Mouse (Mus musculus): Measurements from ENCODE around the gene Stk32c. TPM values are rescaled to one million over a fixed set of nuclear protein-coding genes. Genes with fewer than 3 reads are reported as not detected.

The Stk32c gene
- total RNA-seq, 2 experiments from 2014 or later, result 2.8 to 4.6 TPM

GRCm38 (mm10) chr7:139230241-139230640 is 17.1 kb upstream of the Stk32c start:
- intact Hi-C loops (cut with DNase I), result loop anchor here (5.0 kb wide), 1 partner anchor 157 kb away; the partner anchor contains the start of gene Inpp5a
- DNase-seq, result no peak

GRCm38 (mm10) chr7:139229837-139230236 is 16.7 kb upstream of the Stk32c start:
- intact Hi-C loops (cut with DNase I), result loop anchor here (5.0 kb wide), 1 partner anchor 157 kb away; the partner anchor contains the start of gene Inpp5a
- DNase-seq, result no peak

- peak; percentile 64 to 66 for DNase-seq
- intact Hi-C loops (cut with DNase I), result no loop called here
Measured at GRCm38 (mm10) chr7:139228447-139229171, 15.5 kb upstream of the Stk32c start.

- intact Hi-C loops (cut with DNase I), result no loop called here
- DNase-seq, result no peak
Measured at GRCm38 (mm10) chr7:139226416-139226815, 13.3 kb upstream of the Stk32c start.

- intact Hi-C loops (cut with DNase I), result no loop called here
- peak in 1 of 2 experiments; percentile 56 for DNase-seq
Measured at GRCm38 (mm10) chr7:139224725-139225124, 11.6 kb upstream of the Stk32c start.

- no peak for DNase-seq
- intact Hi-C loops (cut with DNase I), result no loop called here
Measured at GRCm38 (mm10) chr7:139224070-139224469, 11.0 kb upstream of the Stk32c start.

- intact Hi-C loops (cut with DNase I), result no loop called here
- DNase-seq, result no peak
Measured at GRCm38 (mm10) chr7:139222341-139222740, 9.2 kb upstream of the Stk32c start.

GRCm38 (mm10) chr7:139221856-139222255 is 8.7 kb upstream of the Stk32c start:
- intact Hi-C loops (cut with DNase I), result no loop called here
- DNase-seq, result no peak

GRCm38 (mm10) chr7:139221072-139221471 is 8.0 kb upstream of the Stk32c start:
- no peak for DNase-seq
- intact Hi-C loops (cut with DNase I), result no loop called here

- intact Hi-C loops (cut with DNase I), result no loop called here
- DNase-seq, result peak in 1 of 2 experiments; percentile 53
Measured at GRCm38 (mm10) chr7:139220303-139220702, 7.2 kb upstream of the Stk32c start.

GRCm38 (mm10) chr7:139219486-139219885 is 6.4 kb upstream of the Stk32c start:
- no peak for DNase-seq
- intact Hi-C loops (cut with DNase I), result no loop called here

- intact Hi-C loops (cut with DNase I), result no loop called here
- peak; percentile 66 to 68 for DNase-seq
Measured at GRCm38 (mm10) chr7:139218641-139219415, 5.7 kb upstream of the Stk32c start.

GRCm38 (mm10) chr7:139217046-139217445 is 3.9 kb upstream of the Stk32c start:
- intact Hi-C loops (cut with DNase I), result no loop called here
- no peak for DNase-seq

GRCm38 (mm10) chr7:139216464-139216863 is 3.4 kb upstream of the Stk32c start:
- peak; percentile 37 to 58 for DNase-seq
- intact Hi-C loops (cut with DNase I), result no loop called here

GRCm38 (mm10) chr7:139215946-139216345 is 2.8 kb upstream of the Stk32c start:
- intact Hi-C loops (cut with DNase I), result no loop called here
- DNase-seq, result no peak

- DNase-seq, result no peak
- intact Hi-C loops (cut with DNase I), result no loop called here
Measured at GRCm38 (mm10) chr7:139215516-139215915, 2.4 kb upstream of the Stk32c start.

GRCm38 (mm10) chr7:139214596-139215340 is 1.7 kb upstream of the Stk32c start:
- no peak for DNase-seq
- intact Hi-C loops (cut with DNase I), result no loop called here

GRCm38 (mm10) chr7:139214160-139214559 is 1.1 kb upstream of the Stk32c start:
- DNase-seq, result no peak
- intact Hi-C loops (cut with DNase I), result no loop called here

- intact Hi-C loops (cut with DNase I), result no loop called here
- DNase-seq, result no peak
Measured at GRCm38 (mm10) chr7:139213751-139214150, 644 bp upstream of the Stk32c start.

GRCm38 (mm10) chr7:139211761-139212160 is 1.3 kb downstream of the Stk32c start:
- no peak for DNase-seq
- intact Hi-C loops (cut with DNase I), result no loop called here

- DNase-seq, result no peak
- intact Hi-C loops (cut with DNase I), result loop anchor here (1.0 to 10.0 kb wide), 4 partner anchors 25 to 364 kb away; partner anchors contain the start of genes Mapk1ip1 and Ppp2r2d
Measured at GRCm38 (mm10) chr7:139208773-139209095, 4.4 kb downstream of the Stk32c start.

Measured in heart, postnatal 10 days (tissue).